Mouse (Mus musculus) erythroblast, embryonic 14.5 days (primary cell): Measurements from ENCODE around the gene Polrmt.

Experiments
- GATA1 ChIP-seq: IDR thresholded peaks from 2 replicates; pipeline ENCODE4 v1.6.1; 2012; ENCODE audit warnings: low read length, inconsistent platforms, mixed read lengths
- TAL1 ChIP-seq: IDR thresholded peaks from 3 replicates; pipeline ENCODE4 v1.6.1; 2012; ENCODE audit warnings: low read length, inconsistent platforms, mixed read lengths

GRCm38 (mm10) chr10:79716988-79717355 is 29.4 kb downstream of the Polrmt start:
- TF ChIP-seq TAL1 (no peak), GATA1 (no peak)
